Mouse (Mus musculus): ENCODE measurements at regions not wholly inside any gene's neighbourhood (a gene's known extent, or its start where the extent isn't known, plus 50 kb on each side); places are given as distances from the start of the nearest gene placed in this dataset.

GRCm38 (mm10) chr15:26469901-26470383 lies 161.1 kb downstream of the March11 start:
- peak; percentile 90 for DNase-seq (ENCODE audit: low spot score)

DNA sequence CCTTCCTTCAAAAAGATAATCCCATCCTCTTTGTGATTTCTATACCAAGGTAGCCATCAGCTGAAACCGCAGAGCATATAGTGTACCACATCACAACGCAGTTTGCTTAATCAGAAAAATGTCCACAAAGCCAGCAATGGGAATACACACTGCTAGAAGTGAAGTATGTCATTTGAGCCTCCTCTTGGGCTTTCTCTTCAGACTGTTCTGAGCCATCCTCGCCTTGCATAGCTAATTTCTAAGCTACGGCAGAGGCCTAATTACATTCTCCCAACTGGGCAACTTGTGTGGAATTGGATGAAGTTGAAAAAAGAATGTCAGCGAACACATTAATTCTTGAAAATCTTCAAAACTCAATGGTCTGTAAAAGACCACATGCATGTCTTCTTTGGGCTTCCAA lies 178.5 kb downstream of the March11 start:
- no peak for DNase-seq (ENCODE audit: low spot score)
